Mouse (Mus musculus): Measurements from ENCODE around the gene Polr2e. TPM values are rescaled to one million over a fixed set of nuclear protein-coding genes. Genes with fewer than 3 reads are reported as not detected.

Gene Polr2e
- total RNA-seq (2021), result 10 to 100 TPM; 73.0 to 76.0 TPM
- long read RNA-seq, experiment 1, transcript Polr2e-201 (7 exons, 1,148 nt), result major isoform, 62 of 64 reads
- long read RNA-seq, experiment 1, partial matches to known transcripts, result 0 of 64 reads
- long read RNA-seq, experiment 1, other reads (novel, unspliced or antisense), result 1 of 64 reads
- long read RNA-seq, experiment 2, transcript Polr2e-201 (7 exons, 1,148 nt), result major isoform, 40 of 51 reads
- long read RNA-seq, experiment 2, partial matches to known transcripts, result 6 of 51 reads
- long read RNA-seq, experiment 2, other reads (novel, unspliced or antisense), result 4 of 51 reads

GRCm38 (mm10) chr10:80039559-80039979 is at the start of gene Polr2e:
Polr2e (minus strand) TSS chr10:80039795.
- TF ChIP-seq CTCF (IDR thresholded peaks at IDR 0.05), result no peak; the same call in 1 of the 2 replicates
- intact Hi-C loops (cut with DNase I), result loop anchor here (2.0 to 5.0 kb wide), 2 partner anchors 42 to 55 kb away; partner anchors contain the start of genes Abca7 and Tmem259
- DNase-seq (ENCODE audit: extremely low spot score in 1 of 2, low spot score in 2 of 2), result peak; percentile 96 to 97
- H3K27ac ChIP-seq, result peak within 1 kb of the TSS; percentile 74
- peak within 1 kb of the TSS; percentile 89 for H3K4me3 ChIP-seq

- intact Hi-C loops (cut with DNase I), result no loop called here
- H3K27ac ChIP-seq, result no peak overlapping the region
- no peak for TF ChIP-seq CTCF (IDR thresholded peaks at IDR 0.05)
- DNase-seq (ENCODE audit: extremely low spot score in 1 of 2, low spot score in 2 of 2), result no peak
- no peak overlapping the region for H3K4me3 ChIP-seq
These were observed 49.6 kb upstream of the Polr2e start for GRCm38 (mm10) chr10:80089146-80089545.

GRCm38 (mm10) chr10:80087483-80087882 is 47.9 kb upstream of the Polr2e start:
- H3K4me3 ChIP-seq, result no peak overlapping the region
- DNase-seq (ENCODE audit: extremely low spot score in 1 of 2, low spot score in 2 of 2), result no peak
- intact Hi-C loops (cut with DNase I), result no loop called here
- TF ChIP-seq CTCF (IDR thresholded peaks at IDR 0.05), result no peak
- no peak overlapping the region for H3K27ac ChIP-seq

GRCm38 (mm10) chr10:80086847-80087246 is 47.3 kb upstream of the Polr2e start:
- Histone ChIP-seq H3K27ac (no peak overlapping the region), H3K4me3 (no peak overlapping the region)
- intact Hi-C loops (cut with DNase I), result no loop called here
- DNase-seq (ENCODE audit: extremely low spot score in 1 of 2, low spot score in 2 of 2), result no peak
- no peak for TF ChIP-seq CTCF (IDR thresholded peaks at IDR 0.05)

- intact Hi-C loops (cut with DNase I), result no loop called here
- peak overlapping the region; percentile 28; the same call in 1 of the 2 replicates for H3K27ac ChIP-seq
- no peak for TF ChIP-seq CTCF (IDR thresholded peaks at IDR 0.05)
- H3K4me3 ChIP-seq, result no peak overlapping the region
- DNase-seq (ENCODE audit: extremely low spot score in 1 of 2, low spot score in 2 of 2), result no peak
These were observed 45.4 kb upstream of the Polr2e start for GRCm38 (mm10) chr10:80084817-80085487.

- no peak for TF ChIP-seq CTCF (IDR thresholded peaks at IDR 0.05)
- H3K27ac ChIP-seq, result no peak overlapping the region
- intact Hi-C loops (cut with DNase I), result no loop called here
- no peak for DNase-seq (ENCODE audit: extremely low spot score in 1 of 2, low spot score in 2 of 2)
- no peak overlapping the region for H3K4me3 ChIP-seq
These were observed 41.5 kb upstream of the Polr2e start for GRCm38 (mm10) chr10:80081075-80081474.

GRCm38 (mm10) chr10:80080396-80081070 is 40.9 kb upstream of the Polr2e start:
- H3K27ac ChIP-seq, result no peak overlapping the region
- intact Hi-C loops (cut with DNase I), result no loop called here
- TF ChIP-seq CTCF (IDR thresholded peaks at IDR 0.05), result no peak
- DNase-seq (ENCODE audit: extremely low spot score in 1 of 2, low spot score in 2 of 2), result no peak
- no peak overlapping the region for H3K4me3 ChIP-seq

GRCm38 (mm10) chr10:80078366-80078765 is 38.8 kb upstream of the Polr2e start:
- Histone ChIP-seq H3K4me3 (no peak overlapping the region), H3K27ac (no peak overlapping the region)
- no peak for DNase-seq (ENCODE audit: extremely low spot score in 1 of 2, low spot score in 2 of 2)
- TF ChIP-seq CTCF (IDR thresholded peaks at IDR 0.05), result no peak
- intact Hi-C loops (cut with DNase I), result no loop called here

- Histone ChIP-seq H3K4me3 (no peak overlapping the region), H3K27ac (no peak overlapping the region)
- intact Hi-C loops (cut with DNase I), result no loop called here
- TF ChIP-seq CTCF (IDR thresholded peaks at IDR 0.05), result no peak
- DNase-seq (ENCODE audit: extremely low spot score in 1 of 2, low spot score in 2 of 2), result no peak
These were observed 37.7 kb upstream of the Polr2e start for GRCm38 (mm10) chr10:80077312-80077711.

GRCm38 (mm10) chr10:80076386-80076785 is 36.8 kb upstream of the Polr2e start:
- intact Hi-C loops (cut with DNase I), result no loop called here
- DNase-seq (ENCODE audit: extremely low spot score in 1 of 2, low spot score in 2 of 2), result no peak
- H3K4me3 ChIP-seq, result no peak overlapping the region
- no peak for TF ChIP-seq CTCF (IDR thresholded peaks at IDR 0.05)
- H3K27ac ChIP-seq, result no peak overlapping the region

GRCm38 (mm10) chr10:80075924-80076323 is 36.3 kb upstream of the Polr2e start:
- intact Hi-C loops (cut with DNase I), result no loop called here

More at GRCm38 (mm10) chr10:80075924-80076323, 36.3 kb upstream of the Polr2e start:
- Histone ChIP-seq H3K27ac (peak overlapping the region; percentile 72; the same call in 1 of the 2 replicates), H3K4me3 (no peak overlapping the region)
- TF ChIP-seq CTCF (IDR thresholded peaks at IDR 0.05), result no peak
- no peak for DNase-seq (ENCODE audit: extremely low spot score in 1 of 2, low spot score in 2 of 2)
